Mouse (Mus musculus): ENCODE results near the gene P3h3.

The P3h3 gene

GRCm38 (mm10) chr6:124865766-124866362 is 8.3 kb upstream of the P3h3 start:
- DNase-seq, result no peak

GRCm38 (mm10) chr6:124863658-124864298 is 6.2 kb upstream of the P3h3 start, which contains the start of gene Gpr162:
Gpr162 (minus strand) TSS chr6:124863983.
- DNase-seq, result peak; percentile 79 to 81

- DNase-seq, result peak; percentile 42 to 54
Measured at GRCm38 (mm10) chr6:124863125-124863657, 5.6 kb upstream of the P3h3 start.

- DNase-seq, result peak in 1 of 2 experiments; percentile 33
Measured at GRCm38 (mm10) chr6:124862406-124863124, 5.0 kb upstream of the P3h3 start.

GRCm38 (mm10) chr6:124861802-124862201 is 4.2 kb upstream of the P3h3 start:
- DNase-seq, result peak; percentile 34 to 41

- DNase-seq, result peak in 1 of 2 experiments; percentile 57
Measured at GRCm38 (mm10) chr6:124861266-124861665, 3.7 kb upstream of the P3h3 start.

- peak in 1 of 2 experiments; percentile 45 for DNase-seq
Measured at GRCm38 (mm10) chr6:124860511-124860910, 3.0 kb upstream of the P3h3 start.

- peak; percentile 93 to 94 for DNase-seq
Measured at GRCm38 (mm10) chr6:124859725-124860124, 2.2 kb upstream of the P3h3 start.

GRCm38 (mm10) chr6:124858561-124859318 is 1.2 kb upstream of the P3h3 start:
- DNase-seq, result peak in 1 of 2 experiments; percentile 38

- DNase-seq, result peak in 1 of 2 experiments; percentile 26
Measured at GRCm38 (mm10) chr6:124857840-124858530, 433 bp upstream of the P3h3 start.

- peak; percentile 43 to 45 for DNase-seq
Measured at GRCm38 (mm10) chr6:124856321-124856720, 1.2 kb downstream of the P3h3 start.

- DNase-seq, result no peak
Measured at GRCm38 (mm10) chr6:124854647-124855046, 2.9 kb downstream of the P3h3 start.

- no peak for DNase-seq
Measured at GRCm38 (mm10) chr6:124850535-124850934, 7.0 kb downstream of the P3h3 start.

- DNase-seq, result peak; percentile 95
Measured at GRCm38 (mm10) chr6:124847305-124847704, 10.2 kb downstream of the P3h3 start.

- DNase-seq, result no peak
Measured at GRCm38 (mm10) chr6:124840241-124841167, 17.0 kb downstream of the P3h3 start, which contains the start of gene Gnb3. Gnb3 (minus strand) TSS chr6:124840275.

- DNase-seq, result no peak
Measured at GRCm38 (mm10) chr6:124839805-124840204, 17.7 kb downstream of the P3h3 start.

GRCm38 (mm10) chr6:124836411-124836810 is 21.1 kb downstream of the P3h3 start:
- DNase-seq, result no peak

- DNase-seq, result no peak
Measured at GRCm38 (mm10) chr6:124835531-124835930, 22.0 kb downstream of the P3h3 start.

GRCm38 (mm10) chr6:124834512-124835081 is 23.0 kb downstream of the P3h3 start:
- no peak for DNase-seq

GRCm38 (mm10) chr6:124831649-124832048 is 25.9 kb downstream of the P3h3 start:
- DNase-seq, result no peak

Data from cerebellum, adult 18-20 months (tissue).